Mouse (Mus musculus): Measurements from ENCODE around the gene Zcchc3. TPM values are rescaled to one million over a fixed set of nuclear protein-coding genes. Genes with fewer than 3 reads are reported as not detected.
A peak's percentile ranks its signal among the peaks of the same experiment; 100 is the strongest.

The Zcchc3 gene
- total RNA-seq, 2 experiments from 2014 or later, result 0.98 to 2.6 TPM

- peak; percentile 83 for ATAC-seq (ENCODE audit: poor library complexity, severe bottlenecking)
Observed at GRCm38 (mm10) chr2:152363245-152364147, 51.3 kb downstream of the Zcchc3 start.

Other genes starting within 250 kb of the Zcchc3 start
- gene Csnk2a1, start 188.2 kb downstream of the Zcchc3 start, total RNA-seq (2015), result 53.9 and 60.9 TPM in 2 replicates
- 95.3 and 105 TPM in 2 replicates for gene Csnk2a1, start 188.2 kb downstream of the Zcchc3 start, total RNA-seq (2017)
- gene Tbc1d20, start 121.2 kb downstream of the Zcchc3 start, total RNA-seq (2015), result 23.3 and 28.1 TPM in 2 replicates
- 23.2 and 28.9 TPM in 2 replicates for gene Tbc1d20, start 121.2 kb downstream of the Zcchc3 start, total RNA-seq (2017)
- gene Rbck1, start 82.4 kb downstream of the Zcchc3 start, total RNA-seq (2015), result 45.4 and 46.2 TPM in 2 replicates
- 54.8 and 55.5 TPM in 2 replicates for gene Rbck1, start 82.4 kb downstream of the Zcchc3 start, total RNA-seq (2017)
- gene Trib3, start 71.0 kb downstream of the Zcchc3 start, total RNA-seq (2015), result 0.16 and 1.3 TPM in 2 replicates
- 1.1 TPM in 1 of 2 replicates, not detected in the other for gene Trib3, start 71.0 kb downstream of the Zcchc3 start, total RNA-seq (2017)
- gene Nrsn2, start 38.4 kb downstream of the Zcchc3 start, total RNA-seq (2015), result not detected in 2 replicates
- gene Nrsn2, start 38.4 kb downstream of the Zcchc3 start, total RNA-seq (2017), result not detected in 2 replicates
- gene Sox12, start 17.0 kb downstream of the Zcchc3 start, total RNA-seq (2015), result 0.27 and 0.60 TPM in 2 replicates
- gene Sox12, start 17.0 kb downstream of the Zcchc3 start, total RNA-seq (2017), result 0.12 and 0.15 TPM in 2 replicates
- gene 6820408C15Rik, start 560 bp upstream of the Zcchc3 start, total RNA-seq (2015), result not detected in 2 replicates
- gene 6820408C15Rik, start 560 bp upstream of the Zcchc3 start, total RNA-seq (2017), result not detected in 2 replicates
- gene Defb23, start 49.6 kb upstream of the Zcchc3 start, total RNA-seq (2015), result not detected in 2 replicates
- not detected in 2 replicates for gene Defb23, start 49.6 kb upstream of the Zcchc3 start, total RNA-seq (2017)
- gene Defb20, start 62.0 kb upstream of the Zcchc3 start, total RNA-seq (2015), result not detected in 2 replicates
- not detected in 2 replicates for gene Defb20, start 62.0 kb upstream of the Zcchc3 start, total RNA-seq (2017)
- gene Defb22, start 75.1 kb upstream of the Zcchc3 start, total RNA-seq (2015), result not detected in 2 replicates
- not detected in 2 replicates for gene Defb22, start 75.1 kb upstream of the Zcchc3 start, total RNA-seq (2017)
- gene Defb26, start 96.7 kb upstream of the Zcchc3 start, total RNA-seq (2015), result not detected in 2 replicates
- gene Defb26, start 96.7 kb upstream of the Zcchc3 start, total RNA-seq (2017), result not detected in 2 replicates
- gene Defb28, start 103.2 kb upstream of the Zcchc3 start, total RNA-seq (2015), result not detected in 2 replicates
- not detected in 2 replicates for gene Defb28, start 103.2 kb upstream of the Zcchc3 start, total RNA-seq (2017)
- gene Defb29, start 125.1 kb upstream of the Zcchc3 start, total RNA-seq (2015), result not detected in 2 replicates
- not detected in 2 replicates for gene Defb29, start 125.1 kb upstream of the Zcchc3 start, total RNA-seq (2017)
- not detected in 2 replicates for gene Gm17416, start 154.3 kb upstream of the Zcchc3 start, total RNA-seq (2015)
- gene Gm17416, start 154.3 kb upstream of the Zcchc3 start, total RNA-seq (2017), result not detected in 2 replicates
- not detected in 2 replicates for gene Defb21, start 157.7 kb upstream of the Zcchc3 start, total RNA-seq (2015)
- gene Defb21, start 157.7 kb upstream of the Zcchc3 start, total RNA-seq (2017), result not detected in 2 replicates
- not detected in 2 replicates for gene Defb19, start 165.3 kb upstream of the Zcchc3 start, total RNA-seq (2015)
- not detected in 2 replicates for gene Defb19, start 165.3 kb upstream of the Zcchc3 start, total RNA-seq (2017)
- not detected in 2 replicates for gene Defb45, start 184.4 kb upstream of the Zcchc3 start, total RNA-seq (2015)
- gene Defb45, start 184.4 kb upstream of the Zcchc3 start, total RNA-seq (2017), result not detected in 2 replicates
- not detected in 2 replicates for gene Defb36, start 189.3 kb upstream of the Zcchc3 start, total RNA-seq (2015)
- not detected in 2 replicates for gene Defb36, start 189.3 kb upstream of the Zcchc3 start, total RNA-seq (2017)
- not detected in 2 replicates for gene Defb25, start 208.0 kb upstream of the Zcchc3 start, total RNA-seq (2015)
- not detected in 2 replicates for gene Defb25, start 208.0 kb upstream of the Zcchc3 start, total RNA-seq (2017)
- gene Rem1, start 211.9 kb upstream of the Zcchc3 start, total RNA-seq (2015), result 8.9 and 10.2 TPM in 2 replicates
- 9.0 and 15.4 TPM in 2 replicates for gene Rem1, start 211.9 kb upstream of the Zcchc3 start, total RNA-seq (2017)

Data from megakaryocyte, adult 5-6 weeks (primary cell).